Mouse (Mus musculus): ENCODE data around the gene Trim66.

Trim66 gene

GRCm38 (mm10) chr7:109454856-109455255 is 53.1 kb downstream of the Trim66 start:
- DNase-seq (ENCODE audit: low read depth, low spot score) = no peak

GRCm38 (mm10) chr7:109448060-109448459 is 59.9 kb downstream of the Trim66 start:
- no peak for DNase-seq (ENCODE audit: low read depth, low spot score)

GRCm38 (mm10) chr7:109445012-109445411 is 62.9 kb downstream of the Trim66 start:
- no peak for DNase-seq (ENCODE audit: low read depth, low spot score)

DNA sequence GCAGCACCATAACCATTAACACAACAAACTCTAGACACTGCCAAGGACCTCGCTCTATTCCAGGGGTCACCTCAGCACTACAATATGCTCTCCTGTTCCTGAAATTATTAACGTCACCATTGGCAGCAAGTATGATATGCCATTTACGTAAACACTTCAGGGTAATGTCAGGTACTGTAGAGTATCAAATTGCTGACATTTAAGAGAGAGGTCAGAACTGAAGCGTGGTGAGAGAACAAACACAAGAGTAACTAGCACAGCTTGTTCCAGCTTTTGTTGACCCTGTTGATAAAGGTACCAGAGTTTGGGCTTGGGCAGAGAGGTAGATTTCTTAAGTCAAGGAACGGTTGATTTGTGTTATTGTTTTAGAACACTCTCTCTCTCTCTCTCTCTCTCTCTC is 65.2 kb downstream of the Trim66 start:
- peak; percentile 29 for DNase-seq (ENCODE audit: low read depth, low spot score)

DNA sequence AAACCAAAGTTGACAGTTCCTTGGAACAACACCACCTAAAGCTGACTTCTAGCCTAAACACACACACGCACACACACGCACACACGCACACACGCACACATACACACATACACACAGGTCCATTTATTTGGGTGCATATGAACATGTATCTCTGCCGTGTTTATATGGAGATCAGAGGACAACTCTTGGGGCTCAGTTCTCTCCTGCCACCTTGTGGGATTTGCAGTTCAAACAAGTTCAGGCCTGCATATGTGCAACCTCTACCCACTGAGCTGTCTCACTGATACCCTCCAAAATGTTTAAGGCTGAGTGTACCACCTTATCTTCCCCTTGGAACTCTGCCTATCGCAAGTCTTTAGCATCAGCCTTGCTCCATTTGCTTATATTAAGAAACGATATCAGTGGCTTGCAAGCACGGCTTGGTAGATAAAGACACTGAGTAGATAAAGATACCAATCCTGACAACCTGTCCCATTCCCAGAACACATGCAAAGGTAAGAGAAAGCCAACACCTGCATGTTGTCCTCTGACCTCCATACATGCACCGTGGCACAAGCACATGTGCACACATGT is 67.2 kb downstream of the Trim66 start:
- DNase-seq (ENCODE audit: low read depth, low spot score) = no peak

- DNase-seq (ENCODE audit: low read depth, low spot score) = peak; percentile 10
Measured at GRCm38 (mm10) chr7:109438781-109439591, 68.9 kb downstream of the Trim66 start, which contains the start of gene Stk33. Gene Stk33, minus strand, starts transcription at chr7:109439081.

GRCm38 (mm10) chr7:109424422-109425159 is 83.3 kb downstream of the Trim66 start:
- no peak for DNase-seq (ENCODE audit: low read depth, low spot score)

- DNase-seq (ENCODE audit: low read depth, low spot score) = no peak
Measured at GRCm38 (mm10) chr7:109422803-109423202, 85.1 kb downstream of the Trim66 start.

GRCm38 (mm10) chr7:109405491-109405890 is 102.4 kb downstream of the Trim66 start:
- no peak for DNase-seq (ENCODE audit: low read depth, low spot score)

DNA sequence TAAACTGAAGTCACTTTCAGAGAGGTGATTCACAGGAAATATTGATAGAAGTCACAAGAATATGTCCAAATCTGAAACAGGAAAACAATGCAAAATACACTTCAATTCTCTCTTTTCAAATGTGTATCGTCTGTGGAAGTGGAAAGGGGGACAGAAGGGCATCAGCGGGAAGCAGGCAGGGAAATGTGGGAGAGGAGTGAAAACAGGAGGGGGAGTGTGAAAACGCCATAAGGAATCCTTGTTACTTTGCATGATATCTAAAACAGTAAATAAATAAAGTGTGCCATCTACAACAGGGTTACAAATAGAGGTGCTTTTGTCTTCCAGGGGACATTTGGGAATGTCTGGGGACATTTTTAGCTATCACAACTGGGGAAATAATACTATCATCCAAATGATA is 108.6 kb downstream of the Trim66 start:
- no peak for DNase-seq (ENCODE audit: low read depth, low spot score)
